Mouse (Mus musculus) adrenal gland, adult 8-10 months (tissue): ENCODE measurements around the gene Zfpm1. TPM values are rescaled to one million over a fixed set of nuclear protein-coding genes. Genes with fewer than 3 reads are reported as not detected.

Experiments used
- DNase-seq: peaks from one replicate; pipeline ENCODE4 v3.0.0; 2022
- total RNA-seq, 4 experiments: library from RNA; stranded (reverse); gene quantifications; 2 replicates each; pipeline ENCODE4 v1.2.4; 2022

Gene Zfpm1
- total RNA-seq, 4 experiments from 2014 or later = 17.3 to 35.3 (median 28.0) TPM

DNA sequence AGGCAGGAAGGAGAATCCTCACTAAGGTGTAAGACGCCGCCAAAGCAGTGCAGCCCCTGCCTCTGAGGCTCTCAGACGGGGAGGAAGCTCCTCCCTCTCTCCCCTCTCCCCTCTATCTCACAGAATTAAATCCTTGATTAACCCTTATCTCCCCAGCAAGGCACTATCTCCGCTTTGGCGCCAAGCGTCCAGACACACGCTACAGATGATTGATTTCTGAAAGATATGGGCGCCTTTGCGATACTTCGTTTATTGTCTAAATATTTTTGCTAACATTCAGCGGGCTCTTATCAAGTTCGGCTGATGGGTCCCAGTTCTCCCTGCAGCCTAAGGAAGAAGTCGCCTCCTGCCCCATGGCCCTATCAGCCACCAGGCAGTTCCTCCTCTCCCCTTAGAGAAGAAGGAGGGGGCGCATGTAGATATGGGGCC lies 44.2 kb downstream of the Zfpm1 start:
- DNase-seq = no peak

DNA sequence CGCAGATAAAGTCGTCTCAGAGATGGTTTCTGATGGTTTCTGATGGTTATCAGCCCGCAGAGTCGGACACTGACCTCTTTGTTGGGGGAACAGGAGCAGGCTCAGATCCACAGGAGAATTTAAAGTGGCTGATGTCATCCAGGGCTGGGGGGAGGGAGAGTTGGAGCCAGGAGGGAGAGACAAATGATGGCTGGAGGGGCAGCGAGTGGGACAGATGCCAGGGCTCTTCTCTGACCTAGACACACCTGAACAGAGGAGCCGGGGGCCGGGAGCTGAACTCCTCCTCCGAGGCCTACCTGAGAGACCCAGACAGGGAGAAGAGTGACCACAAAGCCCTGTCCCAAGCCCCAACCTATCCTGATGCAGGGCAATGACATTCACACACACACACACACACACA lies 47.1 kb downstream of the Zfpm1 start:
- DNase-seq = no peak

DNA sequence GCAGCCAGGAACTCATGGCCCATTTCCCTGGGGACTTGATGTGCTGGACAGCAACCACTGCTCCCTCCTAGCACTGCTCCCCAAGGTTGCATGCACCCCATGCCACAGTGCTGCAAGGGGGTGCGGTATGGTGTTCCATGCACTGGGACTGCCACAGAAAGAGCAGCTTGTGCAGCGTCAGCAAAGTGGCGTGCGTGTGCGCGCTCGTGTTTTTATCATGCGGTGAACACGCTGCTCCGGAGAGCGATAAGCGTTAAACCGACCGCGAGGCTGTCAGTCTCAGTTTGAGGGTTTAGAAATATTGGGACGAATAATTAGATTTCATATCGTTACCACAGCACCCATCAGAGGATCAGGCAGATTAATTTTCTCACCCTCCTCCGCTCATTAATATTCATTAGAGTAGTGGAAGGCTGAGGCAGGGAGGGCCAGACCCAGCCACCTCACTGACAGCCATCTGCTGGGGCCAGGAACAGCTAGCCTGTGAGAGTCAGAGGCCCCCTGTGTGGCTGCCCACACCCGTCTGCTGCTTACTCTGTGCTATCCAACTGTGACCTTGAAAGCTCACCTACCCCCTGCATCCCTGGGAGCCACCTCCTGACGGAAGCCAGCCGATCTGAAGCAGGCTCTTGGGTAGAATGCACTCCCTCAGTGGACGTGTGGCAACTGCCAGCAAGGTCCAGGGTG lies 47.8 kb downstream of the Zfpm1 start:
- DNase-seq = no peak

DNA sequence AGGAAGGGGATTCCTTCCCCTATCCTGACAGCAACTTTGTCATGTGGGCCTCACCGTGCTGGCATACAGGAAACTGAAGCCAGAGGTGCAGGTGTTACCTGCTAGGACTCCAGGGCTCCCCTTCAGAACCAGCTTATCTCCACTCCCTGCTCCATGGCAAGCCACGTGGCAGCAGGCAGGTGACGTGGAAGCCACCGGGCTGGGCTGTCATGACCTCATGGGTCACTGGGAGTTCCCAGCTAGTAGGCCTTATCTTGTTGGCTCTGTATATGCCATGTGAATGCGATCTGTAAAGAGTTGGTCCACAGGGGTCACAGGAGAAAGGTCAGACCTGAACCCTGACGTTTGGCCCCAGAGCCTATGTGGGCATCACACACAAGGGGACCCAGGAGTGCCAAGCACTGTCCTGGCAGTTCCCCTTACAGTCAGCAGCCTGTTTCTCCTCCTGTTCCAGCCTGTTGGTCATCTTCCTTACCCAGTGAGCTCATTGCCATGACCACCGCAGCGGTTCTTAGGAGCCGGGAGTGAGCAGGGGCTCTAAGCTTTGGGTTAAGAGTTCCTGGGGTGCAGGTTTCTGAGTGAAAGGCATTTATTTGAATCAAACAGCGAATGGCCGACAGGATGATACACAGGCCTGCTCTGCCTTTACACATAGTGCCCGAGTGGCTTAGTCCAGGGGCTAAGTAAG lies 48.6 kb downstream of the Zfpm1 start:
- DNase-seq = no peak

DNA sequence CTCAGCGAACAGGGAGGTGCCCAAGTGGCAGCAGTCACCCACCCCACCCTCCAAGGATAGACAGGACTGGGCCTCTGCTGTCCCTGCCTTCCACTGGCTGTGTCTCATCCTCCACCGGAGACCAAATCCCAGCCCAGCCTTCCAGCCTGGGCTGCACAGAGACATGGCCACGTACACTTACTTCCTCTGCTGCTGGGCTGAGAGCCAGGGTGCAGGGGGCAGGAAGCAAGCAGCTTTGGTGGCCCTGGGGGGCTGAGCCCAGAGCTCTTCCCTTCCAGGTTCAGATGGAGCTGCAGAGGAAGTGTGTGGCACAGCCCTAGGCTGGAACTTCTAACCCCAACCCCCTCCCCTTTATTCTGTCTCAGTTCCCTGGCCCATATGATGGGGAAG lies 49.2 kb downstream of the Zfpm1 start:
- DNase-seq = no peak

DNA sequence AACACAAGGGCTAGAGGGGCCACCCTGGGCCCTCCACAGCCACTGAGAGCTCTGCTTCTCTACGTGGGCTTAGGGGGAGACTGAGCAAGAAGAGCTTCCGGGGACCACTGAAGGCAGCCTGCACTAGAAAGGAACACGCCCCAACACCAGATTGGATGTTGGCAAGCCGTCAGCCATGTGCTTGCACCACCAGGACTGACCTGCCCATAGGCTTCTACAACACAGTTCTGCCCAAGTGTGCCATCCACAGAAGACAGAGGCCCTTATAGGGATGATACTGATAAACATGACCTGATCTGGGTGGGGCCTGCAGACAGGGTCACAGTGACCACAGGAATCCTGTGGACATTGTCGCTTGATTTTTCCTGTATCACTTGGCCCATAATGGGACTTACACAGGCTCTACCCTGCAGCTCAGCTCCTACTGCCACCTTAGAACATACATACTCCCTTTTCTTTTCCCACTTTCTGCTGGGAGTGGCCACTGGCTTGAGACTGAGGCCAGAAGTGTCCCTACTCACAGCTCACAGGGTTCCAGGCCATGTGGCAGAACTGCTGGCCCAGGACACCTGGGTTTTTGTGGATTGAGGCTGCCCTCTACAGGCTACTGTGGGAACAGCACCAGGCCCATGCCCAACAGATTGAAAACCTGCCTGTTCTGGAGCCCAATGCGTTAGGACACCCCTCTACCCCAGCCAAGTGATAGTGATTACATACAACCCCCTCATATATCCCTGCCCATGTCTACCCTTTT lies 51.0 kb downstream of the Zfpm1 start:
- DNase-seq = peak; percentile 70

DNA sequence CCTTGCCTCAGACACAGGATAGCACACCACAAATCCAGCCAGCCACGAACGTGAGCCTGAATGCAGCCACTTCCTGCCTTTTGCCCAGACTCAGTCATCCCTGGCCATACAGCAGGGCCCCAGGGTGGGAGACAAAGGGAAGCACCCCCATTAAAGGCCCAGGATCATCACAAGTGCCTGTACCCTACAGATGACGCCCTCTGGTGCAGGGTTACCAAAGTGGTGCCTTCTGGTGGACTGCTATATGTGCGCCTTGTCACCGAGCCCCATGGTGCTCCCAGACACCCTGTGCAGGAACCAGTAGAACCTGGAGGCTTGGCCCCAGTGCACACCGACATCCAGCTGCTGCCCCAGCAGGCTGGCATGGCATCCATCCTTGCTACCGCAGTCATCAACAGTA lies 51.6 kb downstream of the Zfpm1 start:
- no peak for DNase-seq

DNA sequence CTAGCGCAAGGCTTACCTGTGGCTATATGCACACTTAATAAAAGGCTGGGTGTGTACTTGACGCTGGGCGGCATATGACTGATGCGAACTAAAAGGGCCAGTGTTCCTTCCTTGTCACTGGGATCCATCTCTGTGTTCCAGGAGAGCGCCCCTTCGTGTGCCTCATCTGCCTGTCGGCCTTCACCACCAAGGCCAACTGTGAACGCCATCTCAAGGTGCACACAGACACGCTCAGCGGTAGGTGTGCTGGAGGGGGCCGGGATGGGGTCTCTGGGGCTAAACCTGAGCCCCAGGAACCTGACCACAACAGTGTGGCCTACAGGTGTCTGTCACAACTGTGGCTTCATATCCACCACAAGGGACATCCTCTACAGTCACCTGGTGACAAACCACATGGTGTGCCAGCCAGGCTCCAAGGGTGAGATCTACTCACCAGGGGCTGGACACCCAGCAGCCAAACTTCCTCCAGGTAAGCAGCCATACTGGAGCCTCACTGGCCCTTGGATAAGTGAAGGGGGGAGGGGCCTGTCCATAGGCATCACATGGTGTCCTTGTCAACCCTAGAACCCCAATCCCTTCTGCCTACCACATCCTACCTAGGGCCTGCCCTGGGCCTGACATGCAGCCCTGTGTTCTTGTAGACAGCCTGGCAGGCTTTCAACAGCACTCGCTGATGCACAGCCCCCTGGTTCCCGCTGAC lies 53.0 kb downstream of the Zfpm1 start:
- DNase-seq = no peak

DNA sequence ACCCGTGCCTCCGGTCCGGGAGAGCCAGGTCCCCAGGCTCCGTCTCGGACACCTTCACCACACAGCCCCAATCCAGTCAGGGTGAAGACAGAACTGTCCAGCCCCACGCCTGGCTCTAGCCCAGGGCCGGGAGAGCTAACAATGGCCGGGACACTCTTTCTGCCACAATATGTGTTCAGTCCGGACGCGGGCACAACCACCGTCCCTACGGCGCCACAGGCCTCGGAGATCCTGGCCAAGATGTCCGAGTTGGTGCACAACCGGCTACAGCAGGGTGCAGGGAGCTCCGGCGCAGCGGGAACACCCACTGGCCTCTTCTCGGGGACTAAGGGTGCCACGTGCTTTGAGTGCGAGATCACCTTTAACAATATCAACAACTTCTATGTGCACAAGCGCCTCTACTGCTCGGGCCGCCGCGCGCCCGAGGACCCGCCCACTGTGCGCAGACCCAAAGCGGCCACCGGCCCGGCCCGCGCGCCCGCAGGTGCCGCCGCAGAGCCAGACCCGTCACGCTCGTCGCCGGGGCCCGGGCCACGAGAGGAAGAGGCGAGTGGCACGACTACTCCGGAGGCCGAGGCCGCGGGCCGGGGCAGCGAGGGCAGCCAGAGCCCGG lies 53.8 kb downstream of the Zfpm1 start:
- no peak for DNase-seq

DNA sequence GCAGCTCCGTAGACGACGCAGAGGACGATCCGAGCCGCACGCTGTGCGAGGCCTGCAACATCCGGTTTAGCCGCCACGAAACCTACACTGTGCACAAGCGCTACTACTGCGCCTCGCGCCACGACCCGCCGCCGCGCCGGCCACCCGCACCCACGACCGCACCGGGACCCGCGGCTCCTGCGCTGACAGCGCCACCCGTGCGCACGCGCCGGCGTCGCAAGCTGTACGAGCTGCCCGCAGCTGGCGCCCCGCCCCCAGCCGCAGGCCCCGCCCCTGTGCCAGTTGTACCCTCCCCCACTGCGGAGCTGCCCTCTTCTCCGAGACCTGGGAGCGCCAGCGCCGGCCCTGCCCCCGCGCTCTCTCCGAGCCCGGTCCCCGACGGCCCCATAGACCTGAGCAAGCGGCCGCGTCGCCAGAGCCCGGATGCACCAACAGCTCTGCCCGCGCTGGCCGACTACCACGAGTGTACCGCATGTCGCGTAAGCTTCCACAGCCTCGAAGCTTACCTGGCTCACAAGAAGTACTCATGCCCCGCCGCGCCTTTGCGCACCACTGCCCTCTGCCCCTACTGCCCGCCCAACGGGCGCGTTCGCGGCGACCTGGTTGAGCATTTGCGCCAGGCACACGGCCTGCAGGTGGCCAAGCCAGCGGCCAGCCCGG lies 54.4 kb downstream of the Zfpm1 start:
- no peak for DNase-seq

DNA sequence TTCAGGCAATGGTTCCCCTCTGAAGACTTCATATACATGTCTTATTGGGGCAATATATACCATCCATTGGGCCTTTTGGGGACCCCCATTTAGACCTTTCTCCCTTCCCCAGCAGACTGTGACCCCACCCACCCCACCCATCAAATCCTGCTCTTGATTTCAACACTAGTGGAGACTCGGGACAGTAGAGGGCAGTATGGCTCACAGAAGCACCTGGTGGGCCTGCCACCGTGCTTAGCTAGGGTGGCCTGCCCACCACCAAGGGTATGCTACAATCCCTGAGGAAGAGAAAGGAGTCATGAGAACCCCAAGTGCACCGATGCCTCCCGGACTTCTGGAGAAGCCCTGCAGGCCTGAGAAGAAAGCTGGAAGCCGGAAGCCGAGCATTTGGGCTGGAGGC lies 56.9 kb downstream of the Zfpm1 start:
- DNase-seq = no peak

DNA sequence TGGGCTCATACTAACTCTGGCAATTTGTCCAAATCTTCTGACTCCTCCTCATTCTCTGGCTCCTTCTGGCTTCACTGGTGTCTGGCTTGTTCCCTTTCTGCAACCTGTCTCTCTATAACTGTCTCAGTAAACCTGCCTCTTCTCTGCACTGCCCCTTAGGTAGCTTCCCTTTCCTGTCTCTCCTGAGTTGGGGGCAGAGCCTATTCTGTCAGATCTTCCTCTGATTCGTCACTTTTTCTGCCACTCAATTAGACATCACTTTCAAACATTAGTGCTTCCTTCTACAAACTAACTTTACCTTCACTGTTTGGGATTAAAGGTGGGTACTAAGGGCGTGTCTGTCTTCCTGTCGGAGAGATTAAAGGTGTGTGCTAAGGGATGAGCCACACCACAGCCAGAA lies 58.8 kb downstream of the Zfpm1 start:
- DNase-seq = no peak

DNA sequence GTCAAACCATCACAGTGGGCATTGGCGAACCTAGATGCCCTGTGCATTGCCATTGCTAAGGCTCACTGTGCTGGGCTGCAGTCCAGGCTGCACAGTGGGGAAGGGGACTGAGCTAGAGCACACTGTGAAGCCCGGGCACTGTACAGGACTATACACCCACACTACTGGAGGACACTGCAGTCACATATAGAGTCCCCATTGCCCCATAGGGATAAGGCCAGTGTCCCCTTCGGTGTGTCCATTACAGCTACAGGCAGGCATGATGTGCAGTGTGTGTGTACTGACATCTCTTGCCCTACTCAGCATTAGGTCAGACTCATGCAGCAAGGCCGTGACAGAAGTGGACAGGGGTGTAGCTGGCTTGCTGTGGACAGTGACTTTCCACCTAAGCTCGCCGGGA lies 59.8 kb downstream of the Zfpm1 start:
- DNase-seq = no peak

DNA sequence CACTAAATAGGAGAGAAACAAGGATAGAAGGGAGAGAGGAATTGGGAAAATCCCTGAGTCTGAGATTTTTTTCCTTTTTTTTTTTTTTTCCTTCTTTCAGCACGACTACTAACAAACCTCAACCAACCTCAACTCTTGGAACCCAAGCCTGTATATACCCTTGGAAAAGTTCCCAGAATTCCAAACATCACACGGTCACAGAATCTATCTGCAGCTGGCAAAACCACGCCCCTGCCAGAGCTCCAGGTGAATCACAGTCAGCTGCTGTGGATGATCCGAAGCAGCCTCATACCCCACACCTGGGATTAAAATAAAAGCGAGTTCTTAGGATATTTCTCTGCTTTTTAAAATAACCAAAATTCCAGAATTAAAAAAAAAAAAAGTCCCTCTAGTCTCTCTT lies 60.4 kb downstream of the Zfpm1 start:
- no peak for DNase-seq

DNA sequence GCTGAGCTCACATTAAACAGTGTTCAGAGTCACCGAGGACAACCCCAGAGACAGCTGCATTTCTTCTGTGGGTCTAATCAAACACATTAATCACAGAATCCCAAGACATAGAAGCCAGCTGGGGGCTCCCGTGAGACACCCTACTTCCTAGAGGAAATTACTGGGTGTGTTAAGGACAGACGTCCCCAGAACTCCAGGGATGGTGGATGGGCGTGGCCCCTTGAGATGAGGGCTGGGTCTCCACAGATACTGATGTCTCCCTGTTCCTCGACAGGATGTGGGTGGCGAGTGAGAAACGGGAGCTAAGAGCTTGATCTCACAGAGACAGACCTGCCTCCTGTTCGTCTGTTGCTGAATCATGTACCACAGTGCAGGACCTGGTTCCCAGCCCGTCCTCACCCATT lies 60.9 kb downstream of the Zfpm1 start:
- no peak for DNase-seq

DNA sequence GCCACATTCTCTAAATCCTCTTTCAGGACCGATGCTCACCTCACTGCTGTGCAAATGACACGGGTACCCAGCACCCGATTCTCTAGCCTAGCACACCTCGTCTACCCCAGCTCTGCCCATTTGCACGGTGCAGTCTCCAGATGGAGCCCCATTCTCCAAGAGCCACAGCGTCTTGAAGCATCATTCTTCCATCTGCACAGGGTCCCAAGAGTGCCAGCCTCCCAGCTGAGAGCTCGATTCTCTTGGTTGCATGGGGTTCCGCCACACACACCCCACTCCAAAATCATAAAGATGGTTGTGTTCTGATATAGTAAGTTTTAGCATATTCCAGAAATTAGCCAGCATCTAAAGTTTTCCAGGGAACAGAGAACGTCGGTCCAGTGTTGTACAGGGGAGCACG lies 61.4 kb downstream of the Zfpm1 start:
- DNase-seq = no peak

DNA sequence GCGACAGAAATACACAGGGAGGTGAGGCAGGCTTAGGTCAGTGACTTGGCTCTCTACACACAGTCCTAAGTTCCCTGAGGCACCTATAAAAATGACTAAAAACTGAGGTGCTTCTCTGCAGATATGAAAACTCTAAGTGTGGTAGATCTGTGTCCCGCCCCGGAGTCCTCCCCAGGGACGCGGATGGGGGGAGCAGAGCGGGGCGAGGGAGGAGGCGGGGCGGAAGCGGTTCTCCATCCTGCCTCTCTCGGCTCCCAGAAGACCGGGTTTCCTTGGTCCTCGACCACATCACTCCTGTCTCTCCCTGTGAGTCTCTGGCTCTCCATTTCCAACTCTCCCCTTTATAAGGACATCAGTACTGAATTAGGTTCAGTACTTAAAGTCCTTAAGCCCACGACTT lies 61.8 kb downstream of the Zfpm1 start:
- no peak for DNase-seq

DNA sequence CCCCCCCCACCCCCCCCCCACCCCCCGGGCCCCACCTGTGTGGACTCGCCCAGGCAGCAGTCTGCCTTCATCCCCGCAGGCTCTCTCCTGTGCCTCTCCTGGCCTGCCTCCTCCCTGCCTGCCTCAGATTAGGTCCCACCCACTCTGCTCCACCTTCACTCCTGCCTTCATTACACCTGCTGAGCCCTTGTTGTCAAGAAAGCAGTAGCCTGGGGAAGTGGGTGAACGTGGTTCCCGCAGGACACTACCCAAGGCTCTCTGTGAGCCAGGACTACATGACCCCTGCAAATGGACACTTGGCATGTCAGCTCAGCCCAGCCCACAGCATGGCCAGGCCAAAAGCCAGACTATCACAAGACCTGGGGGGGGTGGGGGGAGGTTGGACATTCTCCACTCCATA lies 62.3 kb downstream of the Zfpm1 start:
- no peak for DNase-seq

DNA sequence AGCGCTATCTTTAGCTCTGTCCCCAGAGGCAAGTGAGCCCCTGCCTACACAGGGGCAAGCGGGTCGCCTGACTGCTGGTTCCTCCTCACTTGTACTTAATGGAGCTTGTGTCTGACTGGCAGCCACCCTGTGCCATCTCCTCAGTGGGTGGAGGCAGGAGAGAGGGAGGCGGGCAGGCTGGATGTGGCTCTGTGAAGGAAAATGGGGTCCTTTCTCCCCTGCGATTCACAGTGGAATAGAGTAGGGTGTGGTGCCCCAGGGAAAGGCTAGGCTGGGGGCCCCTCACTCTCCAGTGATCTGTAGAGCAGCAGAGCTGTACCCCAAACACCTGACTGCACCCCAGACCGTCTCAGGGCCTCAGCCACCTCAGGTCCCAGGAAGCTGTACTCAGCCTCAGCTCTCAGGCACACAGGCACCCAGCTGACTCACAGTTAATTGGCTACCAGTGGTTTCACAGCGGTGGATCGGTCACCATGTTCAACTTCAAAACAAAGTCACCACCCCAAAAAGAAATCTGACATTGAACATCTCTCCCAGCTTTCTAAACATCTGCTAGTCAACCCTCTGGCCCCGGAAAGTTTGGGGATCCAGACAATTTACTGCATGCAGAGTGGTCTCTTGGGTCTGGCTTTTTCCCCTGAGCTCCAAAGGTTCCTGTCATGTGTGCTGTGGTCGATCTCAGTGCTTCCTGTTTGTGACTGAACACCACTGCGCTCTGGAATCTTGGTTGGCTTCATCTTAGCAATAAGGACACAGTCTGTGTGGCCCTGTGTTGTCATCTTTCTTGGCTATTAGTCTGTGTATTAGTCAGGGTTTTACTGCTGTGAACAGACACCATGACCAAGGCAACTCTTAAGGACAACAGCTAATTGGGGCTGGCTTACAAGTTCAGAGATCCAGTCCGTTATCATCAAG lies 63.5 kb downstream of the Zfpm1 start:
- DNase-seq = no peak

DNA sequence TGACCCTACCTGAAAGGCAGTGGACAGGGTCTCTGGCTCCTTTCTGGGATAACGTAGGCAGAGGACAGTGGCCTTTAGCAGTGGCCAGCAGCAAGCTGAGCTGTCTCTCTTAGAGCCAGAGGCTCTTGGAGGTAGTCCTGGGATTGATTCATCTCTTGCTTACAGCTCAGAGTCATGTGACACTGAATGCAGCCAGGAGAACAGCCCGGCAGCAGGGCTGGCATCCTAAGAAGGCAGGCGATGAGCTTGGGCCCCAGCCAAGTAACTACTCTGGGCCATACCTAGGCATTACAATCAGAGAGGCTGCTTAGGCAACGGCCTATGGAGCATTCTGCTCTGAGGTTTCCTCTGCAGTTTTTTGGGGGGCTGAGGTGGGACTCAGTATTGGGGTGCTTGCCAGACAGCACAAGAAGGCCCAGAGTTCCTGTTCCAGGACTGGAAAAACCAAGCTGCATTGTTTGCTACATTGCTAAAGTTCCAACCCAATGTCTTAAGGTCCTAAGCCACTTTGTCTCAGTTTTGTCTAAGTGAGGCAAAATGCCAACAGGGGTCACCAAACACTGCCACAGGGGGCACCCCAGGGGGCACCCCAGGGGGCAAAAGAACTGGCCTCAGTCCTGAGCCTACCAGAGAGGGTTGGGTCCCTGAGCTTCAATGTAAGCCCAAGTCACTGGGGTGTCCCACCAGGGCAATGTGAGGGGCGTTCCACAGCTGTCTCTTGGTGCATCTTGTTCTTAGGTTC lies 66.0 kb downstream of the Zfpm1 start:
- DNase-seq = no peak
